Mouse (Mus musculus) CH12.LX (cell line): ENCODE measurements around the gene Noa1. TPM values are rescaled to one million over a fixed set of nuclear protein-coding genes. Genes with fewer than 3 reads are reported as not detected.

Experiments used
- DNase-seq: peaks from one replicate; pipeline ENCODE4 v3.0.0-alpha.2; 2013; ENCODE audit errors: extremely low read depth
- H3K27ac ChIP-seq: 2 replicates; pipeline ENCODE4 v1.5.1; 2012; ENCODE audit warnings: low read depth, mild to moderate bottlenecking, control low read depth, moderate library complexity; ENCODE audit not compliant: insufficient read depth
- H3K27me3 ChIP-seq: replicated peaks from 2 replicates; pipeline ENCODE3; 2012; ENCODE audit warnings: inconsistent platforms
- H3K36me3 ChIP-seq, 2 experiments: replicated peaks in 1 of 2; 2 replicates each; pipeline versions ENCODE3 to v1.6.1; 2012; ENCODE audit warnings: inconsistent platforms in 1 of 2, low read length in 1 of 2, mild to moderate bottlenecking in 1 of 2, mixed read lengths in 1 of 2, moderate library complexity in 1 of 2; ENCODE audit not compliant: control insufficient read depth in 1 of 2, insufficient read depth in 1 of 2
- H3K4me1 ChIP-seq, 2 experiments: 2 replicates each; pipeline ENCODE4 v1.6.1; 2012; ENCODE audit warnings: inconsistent platforms in 1 of 2, moderate library complexity in 1 of 2; ENCODE audit not compliant: insufficient read depth in 2 of 2, control insufficient read depth in 1 of 2
- H3K4me2 ChIP-seq: 2 replicates; pipeline ENCODE4 v1.6.1; 2012; ENCODE audit warnings: low read depth, mild to moderate bottlenecking, control low read depth; ENCODE audit not compliant: poor library complexity, insufficient read depth, severe bottlenecking
- H3K4me3 ChIP-seq, 3 experiments: fragments of 150-350 bp in 1 of 3; sonication (generic) in 1 of 3; replicated peaks in 1 of 3; 2 replicates each; pipeline versions ENCODE3 to v1.5.1; 2011 to 2012; ENCODE audit warnings: low read depth in 2 of 3, low read length in 2 of 3, mild to moderate bottlenecking in 2 of 3, moderate library complexity in 2 of 3, control low read depth in 1 of 3, improper control_type of control experiment in 1 of 3, inconsistent platforms in 1 of 3, mixed read lengths in 1 of 3; ENCODE audit not compliant: poor library complexity in 1 of 3
- H3K79me2 ChIP-seq: replicated peaks from 2 replicates; pipeline ENCODE4 v1.6.1; 2012; ENCODE audit warnings: mild to moderate bottlenecking, moderate library complexity; ENCODE audit not compliant: control insufficient read depth, poor library complexity, insufficient read depth, severe bottlenecking; ENCODE audit errors: extremely low read depth
- H3K9ac ChIP-seq: 2 replicates; pipeline ENCODE4 v1.6.1; 2012; ENCODE audit warnings: low read depth, mild to moderate bottlenecking, control low read depth, moderate library complexity; ENCODE audit not compliant: insufficient read depth
- H3K9me3 ChIP-seq: replicated peaks from 2 replicates; pipeline ENCODE3; 2012; ENCODE audit warnings: low read length, inconsistent platforms, mixed read lengths
- BHLHE40 ChIP-seq: IDR thresholded peaks from 2 replicates; pipeline ENCODE4 v1.6.1; 2011; ENCODE audit warnings: mild to moderate bottlenecking, low read depth, low read length, improper control_type of control experiment
- CHD2 ChIP-seq: IDR thresholded peaks from 2 replicates; pipeline ENCODE4 v1.6.1; 2011; ENCODE audit warnings: low read length, improper control_type of control experiment
- E2F4 ChIP-seq: IDR thresholded peaks from 2 replicates; pipeline ENCODE4 v1.6.1; 2011; ENCODE audit warnings: low read depth, low read length, improper control_type of control experiment; ENCODE audit not compliant: insufficient replicate concordance
- EP300 ChIP-seq: IDR thresholded peaks from 2 replicates; pipeline ENCODE4 v1.6.1; 2011; ENCODE audit warnings: low read length, improper control_type of control experiment
- ETS1 ChIP-seq: conservative IDR thresholded peaks from 2 replicates; pipeline ENCODE4 v1.6.1; 2012; ENCODE audit warnings: low read depth, mild to moderate bottlenecking, inconsistent platforms, low read length, improper control_type of control experiment, moderate library complexity
- GABPA ChIP-seq: IDR thresholded peaks from 2 replicates; pipeline ENCODE4 v1.6.1; 2012; ENCODE audit warnings: low read depth, low read length, improper control_type of control experiment, inconsistent platforms; ENCODE audit not compliant: insufficient replicate concordance
- HCFC1 ChIP-seq: IDR thresholded peaks from 2 replicates; pipeline ENCODE4 v1.6.1; 2012; ENCODE audit warnings: low read depth, mild to moderate bottlenecking, inconsistent platforms, low read length, improper control_type of control experiment
- IRF4 ChIP-seq: IDR thresholded peaks from 2 replicates; pipeline ENCODE4 v1.6.1; 2014; ENCODE audit warnings: low read depth, mild to moderate bottlenecking, inconsistent platforms, low read length, improper control_type of control experiment
- JUND ChIP-seq: conservative IDR thresholded peaks from 2 replicates; pipeline ENCODE4 v1.6.1; 2011; ENCODE audit warnings: low read depth, low read length, improper control_type of control experiment
- KAT2A ChIP-seq: IDR thresholded peaks from 2 replicates; pipeline ENCODE4 v1.6.1; 2012; ENCODE audit warnings: low read length, improper control_type of control experiment, inconsistent platforms; ENCODE audit not compliant: insufficient replicate concordance
- MAFK ChIP-seq: IDR thresholded peaks from 2 replicates; pipeline ENCODE4 v1.6.1; 2011; ENCODE audit warnings: low read length, improper control_type of control experiment; ENCODE audit not compliant: insufficient replicate concordance
- MAZ ChIP-seq: IDR thresholded peaks from 2 replicates; pipeline ENCODE4 v1.6.1; 2012; ENCODE audit warnings: low read depth, mild to moderate bottlenecking, inconsistent platforms, low read length, improper control_type of control experiment, moderate library complexity
- MXI1 ChIP-seq: IDR thresholded peaks from 2 replicates; pipeline ENCODE4 v1.6.1; 2011; ENCODE audit warnings: mild to moderate bottlenecking, low read depth, low read length, improper control_type of control experiment
- MYC ChIP-seq: IDR thresholded peaks from 2 replicates; pipeline ENCODE4 v1.6.1; 2011; ENCODE audit warnings: low read depth, mild to moderate bottlenecking, improper control_type of control experiment, low read length
- POLR2A ChIP-seq: IDR thresholded peaks from 2 replicates; pipeline ENCODE4 v1.6.1; 2011; ENCODE audit warnings: low read depth, mild to moderate bottlenecking, improper control_type of control experiment, low read length
- POLR2AphosphoS2 ChIP-seq: IDR thresholded peaks from 2 replicates; pipeline ENCODE4 v1.6.1; 2011; ENCODE audit warnings: low read depth, low read length, improper control_type of control experiment
- RAD21 ChIP-seq: IDR thresholded peaks from 2 replicates; pipeline ENCODE4 v1.6.1; 2011; ENCODE audit warnings: low read depth, mild to moderate bottlenecking, low read length, improper control_type of control experiment, moderate library complexity
- SIN3A ChIP-seq: IDR thresholded peaks from 2 replicates; pipeline ENCODE4 v1.6.1; 2012; ENCODE audit warnings: low read length, improper control_type of control experiment, inconsistent platforms
- SMC3 ChIP-seq: IDR thresholded peaks from 2 replicates; pipeline ENCODE4 v1.6.1; 2011; ENCODE audit warnings: low read depth, low read length, improper control_type of control experiment
- UBTF ChIP-seq: IDR thresholded peaks from 2 replicates; pipeline ENCODE4 v1.6.1; 2012; ENCODE audit warnings: low read depth, mild to moderate bottlenecking, inconsistent platforms, low read length, improper control_type of control experiment, moderate library complexity
- USF1 ChIP-seq: IDR thresholded peaks from 2 replicates; pipeline ENCODE4 v1.6.1; 2014; ENCODE audit warnings: low read depth, mild to moderate bottlenecking, inconsistent platforms, low read length, improper control_type of control experiment
- USF2 ChIP-seq: conservative IDR thresholded peaks from 2 replicates; pipeline ENCODE4 v1.6.1; 2011; ENCODE audit warnings: low read depth, low read length, improper control_type of control experiment
- ZC3H11A ChIP-seq: IDR thresholded peaks from 2 replicates; pipeline ENCODE4 v1.6.1; 2012; ENCODE audit warnings: low read depth, mild to moderate bottlenecking, inconsistent platforms, low read length, improper control_type of control experiment
- dilution Hi-C: fragments of 300-500 bp; cut with MboI; formaldehyde crosslinking; loops from 2 replicates; pipeline ENCODE4 v1.14.3; 2020; ENCODE audit warnings: low sequenced_read_pairs; ENCODE audit not compliant: extremely low pct_unique_long_range_greater_than_20kb, extremely low pct_ligation_motif_present
- in situ Hi-C: fragments of 300-500 bp; cut with MboI; formaldehyde crosslinking; loops from 3 replicates; pipeline ENCODE4 v1.14.3; 2019; ENCODE audit warnings: low sequenced_read_pairs, low pct_ligation_motif_present, low pct_unique_long_range_greater_than_20kb, mixed read lengths
- polyA plus RNA-seq: library from polyadenylated mRNA; unstranded; fragments of >175 nt; gene quantifications from 2 replicates; pipeline ENCODE4 v1.2.1, GENCODE M21; 2012; ENCODE audit warnings: low read depth; ENCODE audit not compliant: insufficient read length
- total RNA-seq, 2 experiments: library from RNA; depleted of rRNA; stranded (reverse); fragments of 300-350 nt in 1 of 2; fragments of >200 nt in 1 of 2; gene quantifications; 2 replicates each; pipeline ENCODE4 v1.2.3; 2012 to 2014

Gene Noa1
- total and polyA plus RNA-seq, 3 experiments = 33.0 to 60.7 (median 45.7) TPM

- H3K9ac ChIP-seq = no peak overlapping the region
- no peaks in the 10 kb centered on the region; the same call in 1 of the 2 replicates for H3K79me2 ChIP-seq
- H3K4me3 ChIP-seq = no peak overlapping the region
- in situ Hi-C loops (no loop called here), dilution Hi-C loops (no loop called here)
- no peaks in the 10 kb centered on the region for H3K27me3 ChIP-seq
- H3K4me2 ChIP-seq = no peak overlapping the region
- no peaks in the 10 kb centered on the region for H3K9me3 ChIP-seq
- no peak overlapping the region for H3K27ac ChIP-seq
- no peak for DNase-seq
- peaks cover 72 to 95% of the 10 kb centered on the region in 2 experiments for H3K36me3 ChIP-seq
- TF ChIP-seq USF1 = no peak
- peaks cover 0 to 2% of the 10 kb centered on the region in 2 experiments; a peak in 2 of 4 replicates for H3K4me1 ChIP-seq
Observed at GRCm38 (mm10) chr5:77324936-77325335, 15.1 kb upstream of the Noa1 start.

- Histone ChIP-seq H3K36me3 (peaks cover 39 to 66% of the 10 kb centered on the region in 2 experiments), H3K4me1 (peaks cover 3 to 14% of the 10 kb centered on the region in 2 experiments), H3K9ac (no peak overlapping the region), H3K27me3 (no peaks in the 10 kb centered on the region), H3K4me3 (no peak overlapping the region), H3K79me2 (peaks cover 44% of the 10 kb centered on the region), H3K9me3 (no peaks in the 10 kb centered on the region), H3K27ac (no peak overlapping the region), H3K4me2 (no peak overlapping the region)
- dilution Hi-C loops = no loop called here
- no peak for TF ChIP-seq GABPA
- no peak for TF ChIP-seq E2F4
- no peak for TF ChIP-seq EP300
- no peak for TF ChIP-seq SIN3A
- no peak for TF ChIP-seq MYC
- TF ChIP-seq ZC3H11A = no peak
- no peak for TF ChIP-seq MXI1
- TF ChIP-seq ETS1 = no peak
- TF ChIP-seq USF1 = no peak
- TF ChIP-seq HCFC1 = no peak
- TF ChIP-seq IRF4 = no peak
- no peak for TF ChIP-seq JUND
- in situ Hi-C loops = no loop called here
- no peak for DNase-seq
Observed at GRCm38 (mm10) chr5:77314986-77315385, 5.1 kb upstream of the Noa1 start.

- Histone ChIP-seq H3K36me3 (peaks cover 35 to 61% of the 10 kb centered on the region in 2 experiments), H3K4me3 (no peak overlapping the region)
- DNase-seq = no peak
Observed at GRCm38 (mm10) chr5:77314206-77314605, 4.3 kb upstream of the Noa1 start.

More at GRCm38 (mm10) chr5:77314206-77314605, 4.3 kb upstream of the Noa1 start:
- Histone ChIP-seq H3K9me3 (no peaks in the 10 kb centered on the region), H3K79me2 (peaks cover 50% of the 10 kb centered on the region), H3K4me1 (peaks cover 3 to 14% of the 10 kb centered on the region in 2 experiments), H3K27me3 (no peaks in the 10 kb centered on the region), H3K9ac (no peak overlapping the region), H3K27ac (no peak overlapping the region), H3K4me2 (no peak overlapping the region)
- in situ Hi-C loops (no loop called here), dilution Hi-C loops (no loop called here)
- TF ChIP-seq SMC3 (no peak), ZC3H11A (no peak), USF1 (no peak), BHLHE40 (no peak), EP300 (no peak), MAZ (no peak), GABPA (no peak), POLR2A (no peak), ETS1 (no peak), USF2 (no peak), RAD21 (no peak), POLR2AphosphoS2 (no peak), E2F4 (no peak), MXI1 (no peak), MAFK (no peak), UBTF (no peak), KAT2A (no peak), CHD2 (no peak)
